Mouse (Mus musculus) stomach, embryonic 14.5 days (tissue): Measurements from ENCODE around the gene Angel1. TPM values are rescaled to one million over a fixed set of nuclear protein-coding genes. Genes with fewer than 3 reads are reported as not detected.
A peak's percentile ranks its signal among the peaks of the same experiment; 100 is the strongest.

Experiments used
- ATAC-seq: fragments of 200-750 bp; cut with Nextera tagmentation; 2 replicates; pipeline ENCODE4 v1.8.0; 2017; ENCODE audit warnings: low read depth, moderate TSS enrichment; ENCODE audit not compliant: insufficient number of reproducible peaks, insufficient read depth, low FRiP score
- H3K27ac ChIP-seq: fragments of 300-500 bp; sonication (generic); 2 replicates; pipeline ENCODE4 v1.5.1; 2014; ENCODE audit warnings: mild to moderate bottlenecking, low read length, moderate library complexity, mixed read lengths
- H3K27me3 ChIP-seq: fragments of 300-500 bp; sonication (generic); 2 replicates; pipeline ENCODE4 v1.6.1; 2014; ENCODE audit warnings: low read length, control low read depth, mixed read lengths; ENCODE audit not compliant: control insufficient read depth, insufficient read depth
- H3K36me3 ChIP-seq: fragments of 300-500 bp; sonication (generic); 2 replicates; pipeline ENCODE4 v1.6.1; 2014; ENCODE audit warnings: mild to moderate bottlenecking, control low read depth, low read length, moderate library complexity, mixed read lengths; ENCODE audit not compliant: control insufficient read depth, insufficient read depth
- H3K4me1 ChIP-seq: fragments of 300-500 bp; sonication (generic); 2 replicates; pipeline ENCODE4 v1.6.1; 2014; ENCODE audit warnings: low read length, control low read depth, mixed read lengths; ENCODE audit not compliant: control insufficient read depth, insufficient read depth
- H3K4me2 ChIP-seq: fragments of 300-500 bp; sonication (generic); replicated peaks from 2 replicates; pipeline ENCODE4 v1.6.1; 2014; ENCODE audit warnings: low read depth, low read length, control low read depth
- H3K4me3 ChIP-seq: fragments of 300-500 bp; sonication (generic); 2 replicates; pipeline ENCODE4 v1.5.1; 2014; ENCODE audit warnings: low read depth, low read length, control low read depth
- H3K9ac ChIP-seq: fragments of 300-500 bp; sonication (generic); replicated peaks from 2 replicates; pipeline ENCODE4 v1.6.1; 2014; ENCODE audit warnings: low read depth, mild to moderate bottlenecking, control low read depth, low read length, moderate library complexity, mixed read lengths
- H3K9me3 ChIP-seq: fragments of 300-500 bp; sonication (generic); 2 replicates; pipeline ENCODE4 v1.6.1; 2016; ENCODE audit warnings: low read depth, low read length, control low read depth; ENCODE audit not compliant: control insufficient read depth
- WGBS: fragments of 180-500 bp; shearing (Covaris S2); extraction: QIAGEN DNeasy Blood & Tissue Kit; methylation state at CpG from one replicate; pipeline ENCODE4 v1.1.7; 2014; 5-methylcytosine and 5-hydroxymethylcytosine counted together
- polyA plus RNA-seq: library from polyadenylated mRNA; unstranded; fragments of >200 nt; fragmentation: Nextera tagmentation; extraction: Ambion mirVana; gene quantifications from 2 replicates; pipeline ENCODE4 v1.2.1, GENCODE M21; 2014

The Angel1 gene
- polyA plus RNA-seq, 1 experiment from 2014 or later: 8.7 TPM

DNA sequence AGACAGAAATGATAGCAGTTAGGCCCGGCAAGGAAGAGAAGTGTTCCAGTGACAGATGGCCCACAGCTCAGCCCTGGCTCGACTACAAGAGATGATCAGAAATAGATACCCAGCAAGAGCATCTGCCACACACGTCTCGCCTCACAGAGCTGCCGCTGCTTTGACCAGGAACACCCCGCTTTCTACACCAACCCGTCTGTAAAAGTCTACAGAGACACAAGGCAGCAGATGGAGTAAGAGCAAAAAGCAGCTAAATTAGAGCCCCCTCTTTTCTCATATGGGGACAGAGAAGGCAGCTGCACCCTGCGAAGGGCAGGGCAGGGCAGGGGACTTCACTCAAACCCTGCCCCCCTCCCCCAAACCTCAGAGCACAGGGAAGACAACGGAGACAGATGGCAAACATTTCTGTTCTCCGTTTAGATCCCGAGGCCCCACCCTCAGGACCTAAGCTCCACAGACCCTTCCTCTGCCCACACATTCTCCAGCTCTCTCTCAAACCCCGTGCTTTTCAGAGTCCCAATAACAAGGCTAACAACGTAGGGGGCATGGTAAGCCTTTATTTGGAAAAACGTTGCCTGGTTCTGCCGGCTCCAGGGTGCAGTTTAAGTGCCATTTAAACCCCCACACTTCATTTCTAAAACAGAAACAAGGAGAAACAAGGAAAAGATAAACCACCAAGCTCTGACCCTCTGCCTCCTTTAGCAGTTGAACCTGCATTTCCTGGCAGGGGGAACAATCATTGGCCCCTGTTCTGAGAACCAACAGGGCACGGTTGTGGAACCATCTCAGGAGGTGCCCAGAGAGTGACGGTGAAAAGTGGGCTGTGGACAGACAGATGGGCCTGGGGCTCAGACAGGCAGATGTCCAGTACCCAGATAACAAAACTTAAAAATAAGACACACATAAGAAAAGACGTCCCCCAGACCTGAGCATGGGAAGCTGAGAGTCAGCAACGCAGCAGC lies 26.0 kb downstream of the Angel1 start:
- peaks cover 8% of the 10 kb centered on the region; the same call in 1 of the 2 replicates for H3K4me1 ChIP-seq
- H3K4me3 ChIP-seq: no peak overlapping the region
- no peak for ATAC-seq
- no peaks in the 10 kb centered on the region for H3K27me3 ChIP-seq
- 29% methylated on average over 19 of the region's 19 CpGs for WGBS
- H3K36me3 ChIP-seq: no peaks in the 10 kb centered on the region
- no peak overlapping the region for H3K4me2 ChIP-seq
- no peak overlapping the region for H3K9ac ChIP-seq
- no peaks in the 10 kb centered on the region for H3K9me3 ChIP-seq
- no peak overlapping the region for H3K27ac ChIP-seq

DNA sequence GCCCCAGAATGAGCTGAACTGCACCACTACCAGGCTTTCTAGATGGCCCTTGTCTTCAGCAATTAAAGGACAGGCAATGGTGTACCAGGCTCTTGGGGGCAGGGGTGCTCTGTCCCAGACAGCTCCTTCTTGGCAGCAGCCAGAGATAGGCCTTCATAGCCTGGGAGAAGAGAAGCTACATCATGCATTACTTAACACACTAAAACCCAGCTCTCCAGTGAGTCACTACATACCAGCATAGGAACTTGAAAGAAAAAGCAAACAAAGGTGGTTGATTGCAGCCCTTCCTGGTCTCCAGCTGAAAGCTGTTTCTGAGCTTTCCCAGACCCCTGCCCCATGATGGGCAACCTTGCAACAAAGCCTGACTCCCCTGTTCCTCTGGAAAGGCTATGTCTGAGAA lies 27.7 kb downstream of the Angel1 start:
- Histone ChIP-seq H3K36me3 (no peaks in the 10 kb centered on the region), H3K9me3 (no peaks in the 10 kb centered on the region), H3K27me3 (no peaks in the 10 kb centered on the region), H3K4me1 (peaks cover 8% of the 10 kb centered on the region; the same call in 1 of the 2 replicates), H3K9ac (no peak overlapping the region), H3K4me2 (no peak overlapping the region), H3K27ac (no peak overlapping the region), H3K4me3 (no peak overlapping the region)
- no peak for ATAC-seq

DNA sequence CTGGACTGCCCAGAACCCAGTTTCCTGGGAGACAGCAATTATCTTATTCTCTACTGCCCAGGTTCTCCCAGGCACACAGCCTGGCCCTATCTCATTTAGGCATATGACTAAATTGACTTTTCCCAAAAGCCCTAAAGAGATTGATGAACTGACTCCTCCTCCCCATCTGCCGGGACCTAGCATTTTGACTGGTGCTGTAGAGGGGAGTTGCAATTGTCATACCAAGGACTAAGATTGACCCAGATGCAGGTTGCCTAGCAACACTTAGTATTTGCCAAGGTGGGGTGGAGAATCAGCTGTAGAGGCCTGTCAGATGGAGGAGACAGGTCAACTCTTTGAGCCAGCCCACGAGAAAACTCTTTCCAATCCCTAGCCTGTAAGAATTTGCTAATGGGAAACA lies 28.3 kb downstream of the Angel1 start:
- ATAC-seq: no peak
- H3K9ac ChIP-seq: no peak overlapping the region
- H3K9me3 ChIP-seq: no peaks in the 10 kb centered on the region
- no peak overlapping the region for H3K4me2 ChIP-seq
- H3K36me3 ChIP-seq: no peaks in the 10 kb centered on the region
- 60% methylated on average over 2 of the region's 2 CpGs for WGBS
- H3K4me1 ChIP-seq: peaks cover 8% of the 10 kb centered on the region; the same call in 1 of the 2 replicates
- no peaks in the 10 kb centered on the region for H3K27me3 ChIP-seq
- H3K4me3 ChIP-seq: no peak overlapping the region
- H3K27ac ChIP-seq: no peak overlapping the region

DNA sequence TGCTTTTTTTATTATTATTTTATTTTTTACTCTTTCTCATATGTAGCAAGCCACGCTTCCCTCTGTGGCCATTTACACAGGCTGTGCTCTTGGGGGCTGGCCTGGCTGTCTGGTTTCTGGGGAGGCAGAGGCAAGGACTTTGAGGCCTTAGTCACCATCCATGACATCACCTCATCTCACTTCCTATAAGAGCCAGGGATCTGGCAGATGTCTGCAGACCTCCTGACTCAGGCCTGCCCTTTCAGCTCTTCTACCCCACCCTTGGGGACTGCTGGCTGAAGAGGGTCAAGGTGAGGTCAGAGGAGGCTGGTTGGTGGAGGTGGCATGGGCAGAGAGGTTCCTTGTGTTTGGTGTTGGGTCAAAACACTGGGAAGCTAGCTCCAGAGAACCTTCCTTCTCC lies 31.8 kb downstream of the Angel1 start:
- Histone ChIP-seq H3K27me3 (no peaks in the 10 kb centered on the region), H3K9me3 (no peaks in the 10 kb centered on the region), H3K4me1 (peaks cover 3% of the 10 kb centered on the region; the same call in 1 of the 2 replicates), H3K36me3 (no peaks in the 10 kb centered on the region; the same call in 1 of the 2 replicates), H3K27ac (no peak overlapping the region), H3K9ac (no peak overlapping the region), H3K4me3 (no peak overlapping the region), H3K4me2 (no peak overlapping the region)
- 79% methylated on average over 1 of the region's 1 CpGs for WGBS
- ATAC-seq: 0 out of 2 replicates have a peak, but pooled peaks have one; percentile 11

DNA sequence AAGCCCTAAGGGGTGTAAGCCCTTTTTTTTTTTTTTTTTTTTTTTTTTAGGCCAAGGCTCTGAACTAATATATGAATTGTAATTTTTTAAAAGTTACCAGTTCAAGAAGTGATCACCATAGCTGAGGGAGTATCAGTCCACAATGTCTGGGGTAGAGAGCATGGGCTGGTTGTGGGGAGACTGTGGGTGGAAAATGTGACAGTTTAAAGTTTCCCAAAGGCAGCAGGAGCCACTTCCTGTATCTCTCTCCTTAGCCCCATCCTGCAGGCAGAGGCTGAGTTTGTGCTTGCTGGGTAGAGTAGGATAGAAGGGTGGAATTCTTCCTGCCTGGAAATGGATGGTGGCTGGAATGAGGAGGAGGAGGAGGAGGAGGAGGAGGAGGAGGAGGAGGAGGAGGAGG lies 32.9 kb downstream of the Angel1 start:
- Histone ChIP-seq H3K9me3 (no peaks in the 10 kb centered on the region), H3K36me3 (no peaks in the 10 kb centered on the region; the same call in 1 of the 2 replicates)
- ATAC-seq: no peak

DNA sequence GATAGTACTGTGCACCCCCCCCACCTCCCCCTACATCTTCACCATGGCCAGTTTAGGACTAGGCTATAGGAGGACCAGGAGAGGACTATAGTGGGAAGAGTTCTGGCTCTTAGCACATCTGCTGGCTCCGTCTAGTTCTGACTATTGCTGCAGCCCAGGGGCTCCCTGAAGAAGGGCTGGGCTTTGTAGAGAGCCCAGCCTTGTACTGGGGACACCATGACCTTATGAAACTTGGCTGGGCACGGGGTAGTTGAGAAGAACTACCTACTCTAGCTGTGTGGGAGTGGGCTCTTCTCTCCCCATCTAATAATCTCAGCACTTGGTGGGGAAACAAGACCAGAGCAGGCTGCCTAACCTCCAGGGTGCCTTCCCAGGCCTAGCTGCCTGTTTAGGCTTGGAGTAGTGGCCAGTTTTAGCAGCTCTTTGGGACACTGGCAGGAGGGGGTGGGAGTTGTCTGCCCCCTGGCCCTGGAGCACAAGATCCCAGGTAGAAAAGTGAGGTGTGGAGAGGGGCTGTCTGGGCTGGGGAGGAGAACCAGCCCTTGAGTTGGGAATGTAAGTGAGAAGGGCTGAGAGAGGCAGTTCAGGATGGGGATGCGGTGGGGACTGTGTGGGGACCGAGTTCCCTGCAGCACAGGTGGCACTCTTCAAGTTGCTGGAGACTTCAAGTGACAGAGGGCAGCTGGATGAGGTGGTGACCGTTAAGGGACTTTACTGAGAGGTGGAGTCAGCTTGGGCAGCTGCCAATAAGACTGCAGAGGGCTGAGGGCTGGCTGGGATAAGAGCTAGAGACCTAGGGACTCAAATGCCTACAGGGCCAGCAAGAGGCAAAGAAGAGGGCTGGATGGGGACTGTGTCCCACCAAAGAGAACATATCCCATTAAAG lies 33.5 kb downstream of the Angel1 start:
- no peak overlapping the region for H3K4me2 ChIP-seq
- no peak overlapping the region; the same call in 1 of the 2 replicates for H3K27ac ChIP-seq
- H3K4me3 ChIP-seq: no peak overlapping the region
- ATAC-seq: no peak
- WGBS: 50% methylated on average over 5 of the region's 5 CpGs
- H3K27me3 ChIP-seq: no peaks in the 10 kb centered on the region
- H3K4me1 ChIP-seq: peaks cover 3% of the 10 kb centered on the region; the same call in 1 of the 2 replicates
- H3K9ac ChIP-seq: no peak overlapping the region
- H3K9me3 ChIP-seq: no peaks in the 10 kb centered on the region
- no peaks in the 10 kb centered on the region; the same call in 1 of the 2 replicates for H3K36me3 ChIP-seq

More for the DNA sequence above, 32.9 kb downstream of the Angel1 start:
- Histone ChIP-seq H3K27ac (no peak overlapping the region), H3K27me3 (no peaks in the 10 kb centered on the region), H3K9ac (no peak overlapping the region), H3K4me3 (no peak overlapping the region), H3K4me1 (peaks cover 3% of the 10 kb centered on the region; the same call in 1 of the 2 replicates), H3K4me2 (no peak overlapping the region)

DNA sequence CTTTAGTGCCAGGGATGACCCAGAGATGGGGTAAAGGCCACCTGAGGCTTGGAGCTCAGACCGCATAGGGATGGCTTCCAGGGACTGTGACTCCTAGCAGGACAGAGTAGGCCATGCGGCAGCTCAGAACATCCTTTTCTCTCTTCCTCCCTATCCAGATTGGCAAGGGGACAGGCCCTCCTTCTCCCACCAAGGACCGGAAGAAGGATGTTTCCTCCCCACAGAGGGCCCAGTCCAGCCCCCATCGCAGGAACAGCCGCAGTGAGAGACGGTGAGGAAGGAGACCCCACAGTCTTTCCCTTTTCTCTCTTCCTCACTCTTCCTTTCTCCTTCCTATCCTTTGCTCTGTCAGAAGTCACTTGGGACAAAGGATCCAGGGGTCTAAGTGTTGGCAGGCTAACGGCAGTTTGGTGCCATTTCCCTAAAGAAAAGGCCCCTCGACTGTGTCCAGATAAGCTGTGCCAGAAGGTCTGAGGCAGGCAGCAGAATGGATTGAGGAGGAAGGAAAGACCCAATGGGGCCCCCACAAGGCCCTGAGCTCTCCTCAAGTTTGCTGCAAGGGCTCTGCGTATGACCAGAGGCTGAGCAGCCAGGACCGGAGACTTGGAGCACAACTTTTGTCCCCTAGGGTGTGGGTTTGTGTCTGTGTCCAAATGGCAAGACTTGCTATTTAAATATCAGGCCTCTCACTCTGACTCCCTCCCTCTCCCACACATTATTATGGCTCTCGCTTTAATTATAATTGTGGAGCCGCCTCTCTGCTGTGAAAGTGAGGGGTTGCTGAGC lies 35.4 kb downstream of the Angel1 start:
- Histone ChIP-seq H3K4me3 (no peak overlapping the region), H3K9ac (no peak overlapping the region), H3K4me2 (no peak overlapping the region), H3K27ac (no peak overlapping the region), H3K9me3 (no peaks in the 10 kb centered on the region), H3K36me3 (no peaks in the 10 kb centered on the region; the same call in 1 of the 2 replicates), H3K27me3 (no peaks in the 10 kb centered on the region), H3K4me1 (peaks cover 3% of the 10 kb centered on the region; the same call in 1 of the 2 replicates)
- 84% methylated on average over 12 of the region's 12 CpGs for WGBS
- ATAC-seq: no peak
